ENCODE assay signal across 27 mouse cellular contexts in the genomic region with DNA sequence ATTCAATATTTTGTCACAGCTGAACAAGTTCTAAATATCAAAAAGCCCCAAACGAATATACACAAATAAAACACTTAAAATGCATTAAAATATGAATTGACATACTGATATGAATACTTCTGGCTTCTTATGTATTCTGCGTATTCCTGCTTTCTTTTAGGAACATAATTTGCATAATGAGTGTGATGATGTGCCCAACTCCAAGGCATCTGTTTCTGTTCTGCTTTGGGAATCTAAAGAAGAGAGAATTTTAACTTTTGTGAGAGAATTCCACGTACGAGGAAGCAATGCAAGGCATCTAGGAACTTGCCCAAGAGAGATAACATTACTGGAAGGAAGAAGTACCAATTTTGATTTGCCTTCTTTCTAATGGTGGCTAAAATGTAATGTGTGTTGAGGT.
"Had no signal": no experiment of that assay in that cellular context is flagged by ENCODE, and none has a peak within 500 bp of the region (broad histone marks: within the 10 kb centered on the region; RNA-seq: fewer than 3 reads in every experiment).

No protein-coding gene starts in this region.

- H3K4me2 ChIP-seq: heart, embryonic 12.5 days; hindbrain, embryonic 12.5 days; hindbrain, embryonic 14.5 days; intestine, embryonic 15.5 days; limb, embryonic 13.5 days; limb, embryonic 15.5 days; liver, embryonic 13.5 days; liver, embryonic 15.5 days had no signal

- H3K4me3 ChIP-seq: gastrocnemius, adult 2 months; heart, embryonic 10.5 days; heart, embryonic 12.5 days; hindbrain, embryonic 10.5 days; hindbrain, embryonic 12.5 days; intestine, embryonic 15.5 days; layer of hippocampus, adult 2 months; limb, embryonic 13.5 days; limb, embryonic 15.5 days; liver, embryonic 13.5 days; liver, embryonic 15.5 days had no signal

- DNase-seq: gastrocnemius, adult 2 months; gastrocnemius, postnatal 10 days; gastrocnemius, postnatal 25 days; heart, adult 18-20 months; heart, postnatal 10 days; heart, postnatal 4 days; kidney, adult 18-20 months; kidney, adult 8-10 months; kidney, postnatal 10 days; kidney, postnatal 25 days; kidney, postnatal 4 days; layer of hippocampus, postnatal 36 days; left cerebral cortex, postnatal 4 days; liver, embryonic 13.5 days had no signal

- H3K9me3 ChIP-seq: heart, embryonic 10.5 days; heart, embryonic 12.5 days; hindbrain, embryonic 10.5 days; hindbrain, embryonic 12.5 days; intestine, embryonic 15.5 days; limb, embryonic 13.5 days; limb, embryonic 15.5 days; liver, embryonic 15.5 days had no signal

- H3K27me3 ChIP-seq: heart, embryonic 12.5 days; hindbrain, embryonic 12.5 days; intestine, embryonic 15.5 days; limb, embryonic 13.5 days; limb, embryonic 15.5 days; liver, embryonic 13.5 days; liver, embryonic 15.5 days had no signal

- H3K27ac ChIP-seq: gastrocnemius, adult 2 months; heart, embryonic 10.5 days; hindbrain, embryonic 10.5 days; hindbrain, embryonic 12.5 days; hindbrain, embryonic 14.5 days; intestine, embryonic 15.5 days; layer of hippocampus, adult 2 months; limb, embryonic 13.5 days; limb, embryonic 15.5 days; liver, embryonic 13.5 days; liver, embryonic 15.5 days had no signal

- ATAC-seq: hindbrain, embryonic 16.5 days; inflammation-experienced regulatory T-cells, adult 6 months; intestine, embryonic 15.5 days; intestine, postnatal 0 days had no signal

- H3K4me1 ChIP-seq: heart, embryonic 10.5 days; heart, embryonic 12.5 days; hindbrain, embryonic 10.5 days; hindbrain, embryonic 12.5 days; intestine, embryonic 15.5 days; liver, embryonic 13.5 days; liver, embryonic 15.5 days had no signal

- H3K36me3 ChIP-seq: heart, embryonic 10.5 days; heart, embryonic 12.5 days; hindbrain, embryonic 10.5 days; hindbrain, embryonic 12.5 days; intestine, embryonic 15.5 days; limb, embryonic 13.5 days; limb, embryonic 15.5 days; liver, embryonic 13.5 days; liver, embryonic 15.5 days had no signal

- H3K9ac ChIP-seq: heart, embryonic 12.5 days; hindbrain, embryonic 12.5 days; hindbrain, embryonic 14.5 days; intestine, embryonic 15.5 days; limb, embryonic 13.5 days; limb, embryonic 15.5 days; liver, embryonic 13.5 days; liver, embryonic 15.5 days had no signal
